Mouse (Mus musculus) stomach, postnatal 0 days (tissue): ENCODE measurements around the gene Ppp1r3e. TPM values are rescaled to one million over a fixed set of nuclear protein-coding genes. Genes with fewer than 3 reads are reported as not detected.

Source experiments
- ATAC-seq: fragments of 200-750 bp; cut with Nextera tagmentation; 2 replicates; pipeline ENCODE4 v1.8.0; 2017; ENCODE audit not compliant: low FRiP score, low TSS enrichment
- DNase-seq: peaks from one replicate; pipeline ENCODE4 v3.0.0-alpha.2; 2016; ENCODE audit warnings: low spot score
- H3K27ac ChIP-seq: fragments of 300-500 bp; sonication (generic); replicated peaks from 2 replicates; pipeline ENCODE4 v1.5.1; 2014; ENCODE audit warnings: mild to moderate bottlenecking, control low read depth
- H3K27me3 ChIP-seq: fragments of 300-500 bp; sonication (generic); 2 replicates; pipeline ENCODE4 v1.6.1; 2014; ENCODE audit warnings: low read length; ENCODE audit not compliant: control insufficient read depth, insufficient read depth
- H3K36me3 ChIP-seq: fragments of 300-500 bp; sonication (generic); 2 replicates; pipeline ENCODE4 v1.6.1; 2014; ENCODE audit warnings: low read length, mixed read lengths; ENCODE audit not compliant: control insufficient read depth, insufficient read depth
- H3K4me1 ChIP-seq: fragments of 300-500 bp; sonication (generic); replicated peaks from 2 replicates; pipeline ENCODE4 v1.6.1; 2014; ENCODE audit warnings: antibody characterized with exemption; ENCODE audit not compliant: control insufficient read depth, insufficient read depth
- H3K4me2 ChIP-seq: fragments of 300-500 bp; sonication (generic); replicated peaks from 2 replicates; pipeline ENCODE4 v1.6.1; 2014; ENCODE audit warnings: low read depth, mild to moderate bottlenecking, control low read depth, moderate library complexity
- H3K4me3 ChIP-seq: fragments of 300-500 bp; sonication (generic); 2 replicates; pipeline ENCODE4 v1.5.1; 2014; ENCODE audit warnings: low read depth, low read length, control low read depth
- H3K9ac ChIP-seq: fragments of 300-500 bp; sonication (generic); 2 replicates; pipeline ENCODE4 v1.6.1; 2014; ENCODE audit warnings: mild to moderate bottlenecking, low read length, control low read depth, mixed read lengths
- H3K9me3 ChIP-seq: fragments of 300-500 bp; sonication (generic); 2 replicates; pipeline ENCODE4 v1.6.1; 2016; ENCODE audit warnings: low read length; ENCODE audit not compliant: control insufficient read depth
- CTCF ChIP-seq: IDR thresholded peaks from 2 replicates; pipeline ENCODE4 v1.5.1; 2016; ENCODE audit warnings: antibody characterized with exemption, low read depth, mild to moderate bottlenecking, moderate library complexity
- EP300 ChIP-seq: optimal IDR thresholded peaks from 2 replicates; pipeline ENCODE3; 2016; ENCODE audit warnings: antibody characterized with exemption
- WGBS: fragments of 180-500 bp; shearing (Covaris S2); extraction: QIAGEN DNeasy Blood & Tissue Kit; methylation state at CpG from one replicate; pipeline ENCODE4 v1.1.7; 2014; 5-methylcytosine and 5-hydroxymethylcytosine counted together
- polyA plus RNA-seq: library from polyadenylated mRNA; unstranded; fragments of >200 nt; fragmentation: Nextera tagmentation; extraction: Ambion mirVana; gene quantifications from 2 replicates; pipeline ENCODE4 v1.2.1, GENCODE M21; 2015

Gene Ppp1r3e
- polyA plus RNA-seq = 1.7 and 2.2 TPM in 2 replicates

GRCm38 (mm10) chr14:54877048-54877715, at the start of gene Ppp1r3e:
Gene Ppp1r3e (minus strand): TSS chr14:54877550.
- TF ChIP-seq EP300 = no peak
- TF ChIP-seq CTCF = no peak; the same call in 1 of the 2 replicates
- H3K4me3 ChIP-seq = peak within 1 kb of the TSS; percentile 71
- no peaks in the 10 kb centered on the region for H3K27me3 ChIP-seq
- peak within 1 kb of the TSS; percentile 98 for H3K4me2 ChIP-seq
- under 1% methylated on average over 56 of the region's 61 CpGs for WGBS
- DNase-seq (peak; percentile 81), ATAC-seq (peak; percentile 81)
- no peaks in the 10 kb centered on the region for H3K9me3 ChIP-seq
- no peaks in the 10 kb centered on the region for H3K4me1 ChIP-seq
- peak within 1 kb of the TSS; percentile 88 for H3K27ac ChIP-seq
- H3K9ac ChIP-seq = peak within 1 kb of the TSS; percentile 74
- no peaks in the 10 kb centered on the region for H3K36me3 ChIP-seq

GRCm38 (mm10) chr14:54926401-54927158, 49.2 kb upstream of the Ppp1r3e start:
- Histone ChIP-seq H3K27me3 (no peaks in the 10 kb centered on the region), H3K4me2 (peak overlapping the region; percentile 88), H3K4me3 (peak overlapping the region; percentile 56), H3K27ac (peak overlapping the region; percentile 98), H3K36me3 (no peaks in the 10 kb centered on the region), H3K9me3 (no peaks in the 10 kb centered on the region), H3K4me1 (peaks cover 4% of the 10 kb centered on the region), H3K9ac (peak overlapping the region; percentile 88)
- peak; percentile 65 for ATAC-seq
- peak; percentile 71 for DNase-seq
- TF ChIP-seq EP300 (no peak), CTCF (no peak)
- 2% methylated on average over 49 of the region's 58 CpGs for WGBS

- Histone ChIP-seq H3K4me3 (peak within 1 kb of the TSS; percentile 56), H3K9ac (peak within 1 kb of the TSS; percentile 88), H3K27ac (peak within 1 kb of the TSS; percentile 98), H3K4me1 (peaks cover 4% of the 10 kb centered on the region), H3K27me3 (no peaks in the 10 kb centered on the region), H3K9me3 (no peaks in the 10 kb centered on the region), H3K4me2 (peak within 1 kb of the TSS; percentile 88), H3K36me3 (no peaks in the 10 kb centered on the region)
- ATAC-seq = peak; percentile 72
- peak; percentile 71 for DNase-seq
- TF ChIP-seq CTCF (no peak), EP300 (no peak)
- WGBS = 2% methylated on average over 57 of the region's 57 CpGs
Observed at GRCm38 (mm10) chr14:54925349-54926342, 48.3 kb upstream of the Ppp1r3e start, which contains the start of gene Efs. Gene Efs (minus strand): TSS chr14:54926126.

- TF ChIP-seq CTCF = no peak
- TF ChIP-seq EP300 = no peak
- Histone ChIP-seq H3K9ac (peak overlapping the region; percentile 88), H3K27me3 (no peaks in the 10 kb centered on the region), H3K4me2 (peak overlapping the region; percentile 88), H3K4me1 (peaks cover 4% of the 10 kb centered on the region), H3K9me3 (no peaks in the 10 kb centered on the region), H3K36me3 (no peaks in the 10 kb centered on the region), H3K27ac (peak overlapping the region; percentile 98), H3K4me3 (peak overlapping the region; percentile 56)
- DNase-seq (peak; percentile 49), ATAC-seq (peak; percentile 60)
- WGBS = 13% methylated on average over 7 of the region's 7 CpGs
Observed at GRCm38 (mm10) chr14:54924641-54925348, 47.4 kb upstream of the Ppp1r3e start.

- Histone ChIP-seq H3K27ac (no peak overlapping the region), H3K4me1 (no peaks in the 10 kb centered on the region), H3K27me3 (no peaks in the 10 kb centered on the region), H3K9me3 (no peaks in the 10 kb centered on the region), H3K36me3 (peaks cover 16% of the 10 kb centered on the region), H3K4me2 (no peak overlapping the region), H3K9ac (no peak overlapping the region), H3K4me3 (no peak overlapping the region)
- ATAC-seq (no peak), DNase-seq (no peak)
- TF ChIP-seq EP300 (no peak), CTCF (no peak)
- 87% methylated on average over 16 of the region's 16 CpGs for WGBS
Observed at GRCm38 (mm10) chr14:54920076-54920685, 42.8 kb upstream of the Ppp1r3e start.
